Mouse (Mus musculus) CH12.LX (cell line): ENCODE data around the gene Snx19. TPM values are rescaled to one million over a fixed set of nuclear protein-coding genes. Genes with fewer than 3 reads are reported as not detected.

ENCODE experiments used
- DNase-seq: peaks from one replicate; pipeline ENCODE4 v3.0.0-alpha.2; 2013; ENCODE audit errors: extremely low read depth
- H3K27ac ChIP-seq: 2 replicates; pipeline ENCODE4 v1.5.1; 2012; ENCODE audit warnings: low read depth, mild to moderate bottlenecking, control low read depth, moderate library complexity; ENCODE audit not compliant: insufficient read depth
- H3K27me3 ChIP-seq: replicated peaks from 2 replicates; pipeline ENCODE3; 2012; ENCODE audit warnings: inconsistent platforms
- H3K36me3 ChIP-seq, 2 experiments: replicated peaks in 1 of 2; 2 replicates each; pipeline versions ENCODE3 to v1.6.1; 2012; ENCODE audit warnings: inconsistent platforms in 1 of 2, low read length in 1 of 2, mild to moderate bottlenecking in 1 of 2, mixed read lengths in 1 of 2, moderate library complexity in 1 of 2; ENCODE audit not compliant: control insufficient read depth in 1 of 2, insufficient read depth in 1 of 2
- H3K4me1 ChIP-seq, 2 experiments: 2 replicates each; pipeline ENCODE4 v1.6.1; 2012; ENCODE audit warnings: inconsistent platforms in 1 of 2, moderate library complexity in 1 of 2; ENCODE audit not compliant: insufficient read depth in 2 of 2, control insufficient read depth in 1 of 2
- H3K4me2 ChIP-seq: 2 replicates; pipeline ENCODE4 v1.6.1; 2012; ENCODE audit warnings: low read depth, mild to moderate bottlenecking, control low read depth; ENCODE audit not compliant: poor library complexity, insufficient read depth, severe bottlenecking
- H3K4me3 ChIP-seq, 3 experiments: fragments of 150-350 bp in 1 of 3; sonication (generic) in 1 of 3; replicated peaks in 1 of 3; 2 replicates each; pipeline versions ENCODE3 to v1.5.1; 2011 to 2012; ENCODE audit warnings: low read depth in 2 of 3, low read length in 2 of 3, mild to moderate bottlenecking in 2 of 3, moderate library complexity in 2 of 3, control low read depth in 1 of 3, improper control_type of control experiment in 1 of 3, inconsistent platforms in 1 of 3, mixed read lengths in 1 of 3; ENCODE audit not compliant: poor library complexity in 1 of 3
- H3K79me2 ChIP-seq: replicated peaks from 2 replicates; pipeline ENCODE4 v1.6.1; 2012; ENCODE audit warnings: mild to moderate bottlenecking, moderate library complexity; ENCODE audit not compliant: control insufficient read depth, poor library complexity, insufficient read depth, severe bottlenecking; ENCODE audit errors: extremely low read depth
- H3K9ac ChIP-seq: 2 replicates; pipeline ENCODE4 v1.6.1; 2012; ENCODE audit warnings: low read depth, mild to moderate bottlenecking, control low read depth, moderate library complexity; ENCODE audit not compliant: insufficient read depth
- H3K9me3 ChIP-seq: replicated peaks from 2 replicates; pipeline ENCODE3; 2012; ENCODE audit warnings: low read length, inconsistent platforms, mixed read lengths
- CHD2 ChIP-seq: IDR thresholded peaks from 2 replicates; pipeline ENCODE4 v1.6.1; 2011; ENCODE audit warnings: low read length, improper control_type of control experiment
- E2F4 ChIP-seq: IDR thresholded peaks from 2 replicates; pipeline ENCODE4 v1.6.1; 2011; ENCODE audit warnings: low read depth, low read length, improper control_type of control experiment; ENCODE audit not compliant: insufficient replicate concordance
- EP300 ChIP-seq: IDR thresholded peaks from 2 replicates; pipeline ENCODE4 v1.6.1; 2011; ENCODE audit warnings: low read length, improper control_type of control experiment
- IRF4 ChIP-seq: IDR thresholded peaks from 2 replicates; pipeline ENCODE4 v1.6.1; 2014; ENCODE audit warnings: low read depth, mild to moderate bottlenecking, inconsistent platforms, low read length, improper control_type of control experiment
- JUN ChIP-seq: IDR thresholded peaks from 2 replicates; pipeline ENCODE4 v1.6.1; 2011; ENCODE audit warnings: low read depth, mild to moderate bottlenecking, low read length, improper control_type of control experiment, moderate library complexity; ENCODE audit not compliant: insufficient read depth
- KAT2A ChIP-seq: IDR thresholded peaks from 2 replicates; pipeline ENCODE4 v1.6.1; 2012; ENCODE audit warnings: low read length, improper control_type of control experiment, inconsistent platforms; ENCODE audit not compliant: insufficient replicate concordance
- MAX ChIP-seq: IDR thresholded peaks from 2 replicates; pipeline ENCODE4 v1.6.1; 2011; ENCODE audit warnings: low read length, improper control_type of control experiment
- MYC ChIP-seq: IDR thresholded peaks from 2 replicates; pipeline ENCODE4 v1.6.1; 2011; ENCODE audit warnings: low read depth, mild to moderate bottlenecking, improper control_type of control experiment, low read length
- PAX5 ChIP-seq: IDR thresholded peaks from 2 replicates; pipeline ENCODE4 v1.6.1; 2012; ENCODE audit warnings: low read length, inconsistent platforms, mixed read lengths
- POLR2AphosphoS2 ChIP-seq: IDR thresholded peaks from 2 replicates; pipeline ENCODE4 v1.6.1; 2011; ENCODE audit warnings: low read depth, low read length, improper control_type of control experiment
- SMC3 ChIP-seq: IDR thresholded peaks from 2 replicates; pipeline ENCODE4 v1.6.1; 2011; ENCODE audit warnings: low read depth, low read length, improper control_type of control experiment
- TBP ChIP-seq: conservative IDR thresholded peaks from 2 replicates; pipeline ENCODE4 v1.6.1; 2011; ENCODE audit warnings: low read depth, low read length, improper control_type of control experiment
- USF1 ChIP-seq: IDR thresholded peaks from 2 replicates; pipeline ENCODE4 v1.6.1; 2014; ENCODE audit warnings: low read depth, mild to moderate bottlenecking, inconsistent platforms, low read length, improper control_type of control experiment
- ZC3H11A ChIP-seq: IDR thresholded peaks from 2 replicates; pipeline ENCODE4 v1.6.1; 2012; ENCODE audit warnings: low read depth, mild to moderate bottlenecking, inconsistent platforms, low read length, improper control_type of control experiment
- ZMIZ1 ChIP-seq: IDR thresholded peaks from 2 replicates; pipeline ENCODE4 v1.6.1; 2012; ENCODE audit warnings: low read depth, mild to moderate bottlenecking, inconsistent platforms, low read length, improper control_type of control experiment
- dilution Hi-C: fragments of 300-500 bp; cut with MboI; formaldehyde crosslinking; loops from 2 replicates; pipeline ENCODE4 v1.14.3; 2020; ENCODE audit warnings: low sequenced_read_pairs; ENCODE audit not compliant: extremely low pct_unique_long_range_greater_than_20kb, extremely low pct_ligation_motif_present
- in situ Hi-C: fragments of 300-500 bp; cut with MboI; formaldehyde crosslinking; loops from 3 replicates; pipeline ENCODE4 v1.14.3; 2019; ENCODE audit warnings: low sequenced_read_pairs, low pct_ligation_motif_present, low pct_unique_long_range_greater_than_20kb, mixed read lengths
- polyA plus RNA-seq: library from polyadenylated mRNA; unstranded; fragments of >175 nt; gene quantifications from 2 replicates; pipeline ENCODE4 v1.2.1, GENCODE M21; 2012; ENCODE audit warnings: low read depth; ENCODE audit not compliant: insufficient read length
- total RNA-seq, 2 experiments: library from RNA; depleted of rRNA; stranded (reverse); fragments of 300-350 nt in 1 of 2; fragments of >200 nt in 1 of 2; gene quantifications; 2 replicates each; pipeline ENCODE4 v1.2.3; 2012 to 2014

The Snx19 gene
- total and polyA plus RNA-seq, 3 experiments: 9.5 to 19.3 (median 12.1) TPM

GRCm38 (mm10) chr9:30441761-30442160, 14.9 kb downstream of the Snx19 start:
- in situ Hi-C loops: no loop called here
- no peak for TF ChIP-seq JUN
- TF ChIP-seq ZC3H11A: no peak
- TF ChIP-seq EP300: no peak
- TF ChIP-seq IRF4: no peak
- TF ChIP-seq KAT2A: no peak
- no peak for TF ChIP-seq ZMIZ1
- no peak for TF ChIP-seq TBP
- TF ChIP-seq CHD2: no peak
- TF ChIP-seq E2F4: no peak
- TF ChIP-seq POLR2AphosphoS2: no peak
- TF ChIP-seq PAX5: no peak
- TF ChIP-seq MYC: no peak
- TF ChIP-seq SMC3: no peak
- TF ChIP-seq, all 38 proteins: peak for 0
- peaks cover 63 to 97% of the 10 kb centered on the region in 2 experiments for H3K36me3 ChIP-seq

GRCm38 (mm10) chr9:30445232-30446085, 18.6 kb downstream of the Snx19 start:
- no peak overlapping the region for H3K4me2 ChIP-seq
- no peaks in the 10 kb centered on the region for H3K79me2 ChIP-seq
- peaks cover 47 to 96% of the 10 kb centered on the region in 2 experiments for H3K36me3 ChIP-seq
- H3K9ac ChIP-seq: no peak overlapping the region
- H3K9me3 ChIP-seq: no peaks in the 10 kb centered on the region
- H3K4me3 ChIP-seq: no peak overlapping the region
- H3K4me1 ChIP-seq: no peaks in the 10 kb centered on the region
- dilution Hi-C loops (no loop called here), in situ Hi-C loops (no loop called here)
- H3K27me3 ChIP-seq: no peaks in the 10 kb centered on the region
- no peak for TF ChIP-seq MAX
- TF ChIP-seq ZMIZ1: no peak
- no peak for TF ChIP-seq CHD2
- TF ChIP-seq SMC3: no peak
- TF ChIP-seq USF1: no peak
- DNase-seq: no peak
- no peak overlapping the region for H3K27ac ChIP-seq

More at GRCm38 (mm10) chr9:30441761-30442160, 14.9 kb downstream of the Snx19 start:
- Histone ChIP-seq H3K9me3 (no peaks in the 10 kb centered on the region), H3K4me1 (peaks cover 0 to 4% of the 10 kb centered on the region in 2 experiments; a peak in 1 of 4 replicates), H3K9ac (no peak overlapping the region), H3K4me2 (no peak overlapping the region), H3K79me2 (no peaks in the 10 kb centered on the region), H3K4me3 (no peak overlapping the region), H3K27me3 (no peaks in the 10 kb centered on the region), H3K27ac (no peak overlapping the region)
- dilution Hi-C loops: no loop called here
- DNase-seq: no peak
